Mouse (Mus musculus) thymus, adult 18-20 months (tissue): ENCODE results near the gene Tmem184b.

Source experiments
- DNase-seq, 2 experiments: peaks; one replicate each; pipeline ENCODE4 v3.0.0; 2022; ENCODE audit warnings: mixed read lengths in 2 of 2

The Tmem184b gene

DNA sequence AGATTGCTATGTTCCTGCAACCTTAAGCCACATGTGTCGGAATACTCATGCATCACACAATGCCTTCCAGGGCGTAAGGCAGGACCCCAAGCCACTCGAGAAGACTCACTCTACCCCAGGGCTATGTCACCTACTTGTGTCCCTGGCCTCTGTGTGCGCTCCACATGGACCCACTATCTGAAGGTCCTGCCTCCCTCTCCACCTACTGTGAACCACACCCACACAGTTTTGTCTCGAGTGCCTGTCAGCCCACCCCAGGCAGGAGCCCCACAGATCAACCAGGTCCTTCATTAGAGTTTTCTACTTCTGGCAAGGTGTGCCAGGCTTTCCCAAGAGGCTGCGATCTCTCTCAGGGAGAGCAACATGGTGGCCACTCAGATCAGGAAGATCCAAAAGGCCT lies 8.1 kb downstream of the Tmem184b start:
- no peak for DNase-seq

DNA sequence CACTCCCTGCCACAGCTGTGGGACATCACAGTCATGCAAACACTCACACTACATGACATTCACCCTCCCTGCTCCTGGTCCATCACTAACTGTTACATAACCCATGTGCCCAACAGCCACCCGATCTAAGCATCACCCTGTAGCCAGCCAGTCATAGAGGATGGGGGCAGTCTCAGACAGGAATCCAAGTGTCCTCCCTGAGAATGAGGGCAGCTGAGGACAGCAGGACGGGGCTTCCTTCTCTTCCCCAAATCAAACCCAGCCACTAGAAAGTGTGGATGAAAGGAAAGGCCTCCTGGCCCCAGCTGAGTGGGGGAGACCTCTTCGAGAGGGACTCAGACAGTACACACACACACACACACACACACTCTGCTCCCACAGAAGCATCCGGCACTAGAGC lies 8.5 kb downstream of the Tmem184b start:
- DNase-seq = no peak

- no peak for DNase-seq
Observed at GRCm38 (mm10) chr15:79393101-79393500, 10.3 kb downstream of the Tmem184b start.

DNA sequence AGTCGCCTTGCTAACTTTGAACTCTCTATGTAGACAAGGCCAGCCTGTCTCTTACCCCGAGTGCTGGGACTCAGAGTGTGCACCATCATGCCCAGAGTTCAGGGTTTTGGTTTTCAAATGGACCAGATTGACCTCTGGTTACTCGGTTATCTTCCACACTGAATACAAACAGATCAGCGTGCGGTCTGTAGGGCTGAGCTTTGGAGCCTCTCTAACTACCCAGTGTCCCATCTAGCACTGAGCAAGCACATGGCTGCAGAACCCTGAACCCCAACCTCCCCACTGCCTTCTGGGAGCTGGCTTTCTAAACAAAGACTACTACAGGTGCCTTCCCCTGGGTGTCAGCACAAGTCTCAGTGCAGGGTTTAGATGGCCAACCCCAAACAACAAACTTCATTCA lies 10.8 kb downstream of the Tmem184b start:
- DNase-seq = no peak

DNA sequence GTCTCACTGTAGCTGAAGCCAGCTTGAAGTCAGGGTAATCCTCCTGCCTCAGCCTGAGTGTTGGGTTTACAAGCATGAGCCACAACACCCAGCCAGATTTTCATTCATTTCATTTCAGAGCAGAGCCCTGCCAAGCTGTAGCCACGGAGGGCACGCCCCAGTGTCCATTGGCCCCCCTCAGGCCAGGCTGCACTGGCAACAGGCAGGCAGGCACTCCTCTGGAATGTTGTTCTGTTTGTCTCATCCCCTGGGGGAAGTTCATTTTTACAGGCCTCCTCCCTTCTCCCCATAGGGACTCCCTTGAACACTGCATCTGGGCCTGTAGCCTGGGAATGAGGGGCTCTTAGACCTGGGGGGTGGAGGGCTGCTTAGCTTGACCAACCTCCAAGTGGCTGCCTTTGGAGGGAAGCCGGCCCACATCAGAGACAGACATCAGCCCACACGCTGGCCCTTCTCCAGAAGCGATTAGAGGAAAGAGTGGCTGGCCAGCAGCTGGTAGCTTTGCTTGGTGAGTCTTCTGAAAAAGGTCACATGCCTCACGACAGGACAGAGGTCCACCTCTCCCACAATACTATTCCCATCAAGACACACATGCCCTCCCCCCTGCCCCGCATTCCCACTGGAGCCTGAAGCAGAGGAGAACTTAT lies 11.8 kb downstream of the Tmem184b start:
- no peak for DNase-seq

DNA sequence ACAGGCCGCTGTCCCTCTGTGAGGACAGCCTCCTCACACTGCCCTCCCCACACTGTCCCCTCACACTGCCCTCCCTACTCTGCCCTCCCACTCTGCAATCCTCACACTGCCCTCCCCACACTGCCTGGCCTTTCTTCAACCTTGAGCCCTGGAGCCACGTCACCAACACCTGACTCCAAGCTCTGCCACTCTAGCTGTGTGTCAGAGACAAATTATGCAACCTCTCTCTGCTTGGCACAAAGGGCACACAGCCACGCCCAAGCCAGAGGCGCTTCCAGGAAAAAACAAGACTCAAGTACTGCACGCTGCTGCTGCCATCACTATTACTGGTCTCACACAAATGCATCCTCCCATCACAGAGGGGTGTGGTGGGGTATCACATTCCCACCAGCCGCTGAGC lies 12.9 kb downstream of the Tmem184b start:
- DNase-seq = no peak

- no peak for DNase-seq
Observed at GRCm38 (mm10) chr15:79388171-79388570, 15.2 kb downstream of the Tmem184b start.

- DNase-seq = no peak
Observed at GRCm38 (mm10) chr15:79387611-79388010, 15.8 kb downstream of the Tmem184b start.

- no peak for DNase-seq
Observed at GRCm38 (mm10) chr15:79387081-79387480, 16.3 kb downstream of the Tmem184b start.

- peak; percentile 66 to 80 for DNase-seq
Observed at GRCm38 (mm10) chr15:79381644-79382043, 21.7 kb downstream of the Tmem184b start.

DNA sequence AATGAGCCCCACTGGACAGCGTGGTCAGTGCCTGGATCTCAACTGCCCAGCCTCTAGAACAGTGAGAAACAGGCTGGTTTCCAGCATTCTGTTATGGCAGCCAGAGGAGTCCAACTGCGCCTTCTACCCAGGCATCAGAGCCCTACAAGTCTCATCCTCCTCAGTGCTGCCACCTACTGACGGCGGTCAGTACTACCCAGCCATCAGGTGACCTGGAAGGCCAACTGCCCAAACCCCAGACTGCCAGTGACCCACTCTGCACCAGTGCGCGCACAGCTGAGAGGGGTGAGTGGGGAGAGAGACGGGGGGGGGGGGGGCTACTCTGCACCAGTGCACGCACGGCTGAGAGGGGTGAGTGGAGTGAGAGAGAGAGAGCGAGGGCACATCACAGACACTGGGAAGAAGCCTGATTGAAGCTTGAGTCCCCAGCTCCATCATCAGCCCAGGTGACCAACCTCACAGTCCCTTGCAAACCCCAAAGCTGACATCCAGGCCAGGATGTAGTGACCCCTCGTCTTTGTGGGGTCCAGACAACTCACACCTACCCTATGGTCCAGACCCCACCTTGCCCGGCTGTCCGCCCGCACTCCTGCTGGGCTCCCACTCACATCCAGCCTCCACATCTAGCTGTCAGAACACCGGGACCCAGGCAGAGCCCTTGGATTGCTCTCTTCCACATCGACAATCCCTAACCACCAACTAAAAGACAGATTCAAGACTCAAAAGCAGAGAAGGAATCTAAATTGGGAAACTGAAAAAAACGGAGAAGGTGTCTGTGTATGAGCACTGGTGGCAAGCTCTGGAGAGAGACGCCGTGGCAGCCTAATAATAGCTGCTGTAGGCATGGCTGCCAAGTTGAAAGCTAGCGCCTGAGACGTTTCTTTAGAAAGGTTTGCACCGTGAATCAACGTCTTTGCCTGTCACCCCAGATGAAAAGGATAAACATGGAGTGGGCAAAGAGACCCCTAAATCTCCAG lies 22.6 kb downstream of the Tmem184b start:
- DNase-seq = no peak

- DNase-seq = no peak
Observed at GRCm38 (mm10) chr15:79379658-79380057, 23.7 kb downstream of the Tmem184b start.

GRCm38 (mm10) chr15:79378608-79379007 lies 24.8 kb downstream of the Tmem184b start:
- DNase-seq = no peak

- no peak for DNase-seq
Observed at GRCm38 (mm10) chr15:79377681-79378080, 25.7 kb downstream of the Tmem184b start.

DNA sequence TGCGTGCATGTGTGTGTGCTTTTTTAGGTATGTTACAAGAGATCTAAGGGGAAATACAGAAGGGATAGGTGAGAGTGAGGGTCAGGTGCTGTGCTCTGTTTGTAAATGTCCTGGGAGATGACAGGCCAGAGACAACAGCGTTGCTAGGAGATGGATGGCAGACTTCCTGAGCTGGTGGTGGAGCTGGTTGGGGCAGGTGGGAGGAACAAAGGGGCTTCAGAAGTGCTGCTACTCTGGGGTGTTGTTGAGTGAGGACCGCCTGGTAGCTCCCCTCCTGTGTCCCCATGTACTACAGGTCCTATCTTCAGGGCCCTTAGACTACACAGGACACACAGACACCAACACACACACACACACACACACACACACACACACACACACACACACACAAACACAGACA lies 28.6 kb downstream of the Tmem184b start:
- peak; percentile 62 to 77 for DNase-seq

- DNase-seq = no peak
Observed at GRCm38 (mm10) chr15:79370281-79370843, 33.0 kb downstream of the Tmem184b start.

DNA sequence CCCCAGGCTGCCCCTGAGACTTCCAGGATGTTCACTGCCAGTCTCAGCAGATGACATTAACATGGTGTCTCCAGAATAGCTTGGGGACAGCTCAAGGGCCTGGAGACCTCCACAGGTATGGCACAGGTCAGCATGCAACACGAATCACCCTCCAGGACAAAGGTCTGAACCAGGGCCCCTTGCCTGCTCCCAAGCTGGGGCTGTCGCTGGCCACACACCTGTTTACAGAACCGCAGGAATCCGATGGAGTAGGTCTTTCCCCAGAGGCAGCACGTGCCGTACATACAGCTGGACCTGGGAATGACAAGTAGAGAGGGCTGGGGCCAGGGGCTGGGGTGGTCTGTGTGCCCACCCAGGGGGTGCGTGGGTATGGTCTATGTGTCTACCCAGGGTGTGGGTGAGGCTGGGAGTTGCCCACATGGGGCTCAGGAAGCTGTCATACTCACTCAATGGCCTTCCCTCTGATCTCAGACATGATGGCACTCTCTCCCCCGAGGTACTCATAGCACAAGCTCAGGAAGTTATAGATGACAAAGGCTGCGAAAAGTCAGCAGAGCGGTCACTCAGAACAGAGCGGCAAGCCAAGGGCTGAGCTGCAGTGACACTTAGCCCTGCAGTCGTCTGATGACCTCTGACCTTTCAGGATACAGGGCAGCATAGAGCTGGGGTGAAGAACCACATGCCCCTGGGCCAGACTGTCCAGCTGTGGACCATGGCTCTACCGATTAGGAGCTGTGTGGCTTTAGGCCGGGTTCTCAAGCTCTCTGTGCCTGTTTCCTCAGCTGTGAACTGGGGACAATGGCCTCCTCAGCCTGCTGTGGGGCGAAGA lies 33.7 kb downstream of the Tmem184b start:
- no peak for DNase-seq

DNA sequence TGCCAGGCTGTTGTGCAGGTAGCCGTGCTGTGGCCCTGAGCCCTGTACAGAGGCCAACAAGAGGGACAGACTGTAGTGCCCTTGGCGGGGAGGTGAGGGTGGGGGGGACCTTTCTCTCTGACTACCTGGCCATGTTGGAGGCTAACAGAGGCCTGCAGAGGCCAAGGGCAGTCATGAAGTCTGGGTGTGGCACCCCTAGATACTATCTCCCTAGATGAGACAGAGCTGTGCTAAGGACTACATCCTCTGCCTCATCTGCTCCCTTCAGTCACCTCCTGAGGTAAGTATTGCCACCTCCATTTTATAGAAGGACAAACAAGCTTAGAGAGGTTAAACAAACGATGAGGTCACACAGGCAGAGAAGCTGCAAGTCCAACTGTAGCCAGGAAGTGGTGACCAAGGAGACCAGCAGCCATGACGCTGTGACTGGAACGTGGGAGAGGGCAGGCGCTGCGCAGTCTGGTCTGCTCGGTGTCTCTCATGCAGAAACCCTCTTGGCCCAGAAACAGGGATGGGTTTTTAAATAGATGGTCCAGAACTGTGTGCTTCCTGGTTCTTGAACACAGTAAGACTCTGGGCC lies 34.4 kb downstream of the Tmem184b start:
- no peak for DNase-seq

DNA sequence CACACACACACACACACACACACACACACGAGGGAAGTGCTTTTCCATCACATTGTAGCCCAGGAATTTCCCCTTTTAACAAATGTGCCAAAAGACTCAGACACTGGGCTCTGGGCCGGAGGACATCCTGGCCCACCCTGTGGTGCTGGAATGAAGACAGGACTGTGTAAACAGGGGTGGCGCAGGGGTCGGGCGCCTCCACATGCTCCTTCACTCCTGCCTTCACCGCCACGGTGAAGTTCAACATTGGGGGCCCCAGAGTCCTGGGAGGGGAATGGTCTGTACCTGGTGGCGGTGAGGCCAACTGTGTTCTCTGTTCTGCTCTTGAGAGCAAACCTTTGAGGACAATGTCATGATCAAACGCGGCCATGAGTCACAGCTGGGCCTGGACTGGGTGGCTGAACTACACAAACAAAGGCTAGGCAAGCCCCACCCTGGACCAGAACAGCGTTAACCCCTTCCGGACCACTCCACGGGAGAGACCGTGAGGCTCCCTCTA lies 35.0 kb downstream of the Tmem184b start:
- no peak for DNase-seq

GRCm38 (mm10) chr15:79366402-79366801 lies 37.0 kb downstream of the Tmem184b start:
- DNase-seq = no peak

- no peak for DNase-seq
Observed at GRCm38 (mm10) chr15:79365068-79365467, 38.3 kb downstream of the Tmem184b start.

- DNase-seq = no peak
Observed at GRCm38 (mm10) chr15:79364120-79364519, 39.2 kb downstream of the Tmem184b start.
